Mouse (Mus musculus) embryonic facial prominence, embryonic 11.5 days (tissue): ENCODE results near the gene Cybc1. TPM values are rescaled to one million over a fixed set of nuclear protein-coding genes. Genes with fewer than 3 reads are reported as not detected.

Experiments used
- ATAC-seq: fragments of 200-750 bp; cut with Nextera tagmentation; replicated peaks from 2 replicates; pipeline ENCODE4 v1.8.0; 2017; ENCODE audit warnings: low read depth; ENCODE audit not compliant: insufficient number of reproducible peaks, low FRiP score, low TSS enrichment
- DNase-seq: peaks from one replicate; pipeline ENCODE4 v3.0.0-alpha.2; 2015; ENCODE audit warnings: low spot score
- H3K27ac ChIP-seq: fragments of 300-500 bp; sonication (generic); replicated peaks from 2 replicates; pipeline ENCODE4 v1.5.1; 2014; ENCODE audit warnings: mild to moderate bottlenecking, low read depth, low read length, control low read depth
- H3K27me3 ChIP-seq: fragments of 300-500 bp; sonication (generic); 2 replicates; pipeline ENCODE4 v1.6.1; 2014; ENCODE audit warnings: mild to moderate bottlenecking, low read length, moderate library complexity, mixed read lengths; ENCODE audit not compliant: control insufficient read depth, insufficient read depth
- H3K36me3 ChIP-seq: fragments of 300-500 bp; sonication (generic); replicated peaks from 2 replicates; pipeline ENCODE4 v1.6.1; 2014; ENCODE audit warnings: low read depth, mild to moderate bottlenecking, low read length, moderate library complexity, mixed read lengths; ENCODE audit not compliant: control insufficient read depth, insufficient read depth
- H3K4me1 ChIP-seq: fragments of 300-500 bp; sonication (generic); 2 replicates; pipeline ENCODE4 v1.6.1; 2014; ENCODE audit warnings: low read length, mixed read lengths; ENCODE audit not compliant: control insufficient read depth, insufficient read depth
- H3K4me2 ChIP-seq: fragments of 300-500 bp; sonication (generic); 2 replicates; pipeline ENCODE4 v1.6.1; 2014; ENCODE audit warnings: low read depth, mild to moderate bottlenecking, control low read depth, low read length, moderate library complexity
- H3K4me3 ChIP-seq: fragments of 300-500 bp; sonication (generic); 2 replicates; pipeline ENCODE4 v1.5.1; 2014; ENCODE audit warnings: low read depth, low read length, control low read depth
- H3K9ac ChIP-seq: fragments of 300-500 bp; sonication (generic); replicated peaks from 2 replicates; pipeline ENCODE4 v1.6.1; 2014; ENCODE audit warnings: mild to moderate bottlenecking, control low read depth, low read length
- H3K9me3 ChIP-seq: fragments of 300-500 bp; sonication (generic); replicated peaks from 2 replicates; pipeline ENCODE4 v1.6.1; 2016; ENCODE audit warnings: mild to moderate bottlenecking, low read length, inconsistent platforms, mixed read lengths; ENCODE audit not compliant: control insufficient read depth
- WGBS: fragments of 180-500 bp; shearing (Covaris S2); extraction: QIAGEN DNeasy Blood & Tissue Kit; methylation state at CpG from one replicate; pipeline ENCODE4 v1.1.7; 2014; 5-methylcytosine and 5-hydroxymethylcytosine counted together
- polyA plus RNA-seq: library from polyadenylated mRNA; unstranded; fragments of >200 nt; fragmentation: Nextera tagmentation; extraction: Ambion mirVana; gene quantifications from 2 replicates; pipeline ENCODE4 v1.2.1, GENCODE M21; 2014

The Cybc1 gene
- polyA plus RNA-seq, 1 experiment from 2014 or later, result 30.2 TPM

DNA sequence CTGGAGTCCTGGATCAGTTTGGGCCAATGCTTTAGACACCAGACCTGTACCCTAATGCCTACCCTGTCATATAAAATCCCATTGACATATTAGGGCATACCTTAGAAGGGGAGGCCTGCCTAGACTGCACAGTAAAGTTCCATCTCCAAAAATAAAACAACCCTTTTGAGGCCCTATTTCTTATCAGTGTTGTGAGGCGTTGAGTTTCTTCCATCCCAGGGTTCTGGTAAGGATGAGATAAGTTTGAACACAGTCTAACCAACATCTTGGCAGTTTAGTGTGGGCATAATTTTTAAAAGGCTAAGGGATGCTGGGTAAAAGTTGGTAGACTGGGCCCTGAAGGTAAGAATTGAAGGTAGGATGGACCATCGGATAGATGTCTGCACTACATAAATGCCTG, 10.5 kb upstream of the Cybc1 start:
- ATAC-seq, result no peak
- H3K4me1 ChIP-seq, result no peaks in the 10 kb centered on the region
- no peaks in the 10 kb centered on the region for H3K9me3 ChIP-seq
- H3K36me3 ChIP-seq, result peaks cover 6% of the 10 kb centered on the region
- H3K4me3 ChIP-seq, result no peak overlapping the region
- H3K27ac ChIP-seq, result no peak overlapping the region
- no peak overlapping the region for H3K9ac ChIP-seq
- H3K4me2 ChIP-seq, result no peak overlapping the region
- 94% methylated on average over 2 of the region's 2 CpGs for WGBS
- H3K27me3 ChIP-seq, result no peaks in the 10 kb centered on the region
- no peak for DNase-seq

DNA sequence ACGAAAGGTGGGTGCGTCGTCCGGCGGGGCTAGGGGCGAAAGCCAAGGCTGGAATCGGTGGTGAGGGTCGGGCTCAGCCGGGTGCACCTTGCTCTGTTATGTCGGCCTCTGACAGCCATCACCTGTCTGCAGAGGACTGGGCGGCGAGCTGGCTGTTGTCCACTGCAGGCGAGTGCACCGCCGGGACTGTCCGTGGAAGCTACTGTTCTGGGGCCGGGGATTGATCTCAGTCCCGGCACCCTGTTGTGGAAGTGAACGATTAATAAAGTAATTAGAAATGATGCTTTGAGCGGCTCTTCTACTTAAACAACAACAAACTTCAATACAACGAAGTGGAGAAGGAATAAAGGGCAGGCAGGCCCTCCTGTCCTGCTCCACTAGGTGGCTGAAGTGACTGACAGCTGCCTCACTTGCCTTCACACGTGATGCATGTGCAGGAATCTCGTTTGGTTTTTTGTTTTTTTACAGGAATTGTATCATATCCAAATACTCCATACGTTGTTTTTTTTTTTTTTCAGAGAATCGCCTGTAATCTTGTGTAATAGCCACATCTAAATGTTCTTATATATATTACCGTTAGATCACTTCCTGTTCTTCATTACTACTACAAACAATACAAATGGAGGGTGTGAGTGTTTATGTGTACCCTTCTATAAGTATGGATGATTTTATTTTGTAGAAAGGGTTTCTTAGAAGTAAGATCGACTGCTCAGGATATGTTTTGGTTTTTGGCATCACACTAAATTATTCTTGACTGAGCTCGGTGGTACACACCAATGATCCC, 8.4 kb upstream of the Cybc1 start:
- Histone ChIP-seq H3K9ac (peak overlapping the region; percentile 80), H3K4me1 (no peaks in the 10 kb centered on the region), H3K4me3 (peak overlapping the region; percentile 62), H3K27me3 (no peaks in the 10 kb centered on the region), H3K27ac (peak overlapping the region; percentile 75), H3K36me3 (no peaks in the 10 kb centered on the region; the same call in 1 of the 2 replicates), H3K9me3 (no peaks in the 10 kb centered on the region), H3K4me2 (peak overlapping the region; percentile 53)
- ATAC-seq (peak; percentile 68), DNase-seq (peak; percentile 63)
- WGBS, result 6% methylated on average over 28 of the region's 28 CpGs

DNA sequence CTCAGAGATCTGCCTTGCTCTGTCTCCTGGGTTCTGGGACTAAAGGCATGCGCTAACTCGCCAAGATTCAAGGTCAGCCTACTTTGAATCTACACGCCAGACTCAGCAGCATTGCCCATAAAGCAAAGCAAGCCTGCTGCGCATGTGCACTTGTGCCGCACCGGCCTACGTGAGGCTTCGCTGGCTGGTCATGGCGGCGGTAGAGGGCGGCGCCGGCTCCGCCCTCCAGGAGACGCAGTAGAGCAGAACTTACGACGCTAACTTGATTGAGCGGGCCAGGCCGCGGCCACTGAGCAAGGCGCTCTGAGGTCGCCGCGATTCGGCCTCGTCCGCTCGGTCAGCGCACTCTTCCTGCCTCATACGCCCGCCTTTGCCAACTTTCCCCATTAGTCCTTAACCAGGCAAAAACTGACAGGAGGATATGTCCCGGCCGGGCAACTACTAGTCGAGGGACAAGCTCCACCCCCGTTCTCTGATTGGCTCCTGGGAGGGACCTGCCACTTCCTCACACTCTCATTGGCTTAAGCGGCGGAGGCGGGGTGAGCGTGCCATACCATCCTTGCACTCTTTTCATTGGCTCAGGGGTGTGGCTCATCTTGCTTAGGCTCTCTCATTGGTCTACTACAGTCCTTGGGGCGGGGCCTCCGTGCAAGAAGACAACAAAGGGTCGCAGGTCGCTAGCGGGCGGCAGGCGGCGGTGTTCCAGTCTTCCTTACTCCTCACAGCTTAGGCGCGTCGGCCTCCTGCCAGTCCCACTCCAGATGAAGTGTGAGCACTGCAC, 7.6 kb upstream of the Cybc1 start, which contains the start of gene Narf:
Gene Narf, plus strand, starts transcription at position 690 of the 781 bp plus-strand sequence.
- ATAC-seq, result peak; percentile 99

DNA sequence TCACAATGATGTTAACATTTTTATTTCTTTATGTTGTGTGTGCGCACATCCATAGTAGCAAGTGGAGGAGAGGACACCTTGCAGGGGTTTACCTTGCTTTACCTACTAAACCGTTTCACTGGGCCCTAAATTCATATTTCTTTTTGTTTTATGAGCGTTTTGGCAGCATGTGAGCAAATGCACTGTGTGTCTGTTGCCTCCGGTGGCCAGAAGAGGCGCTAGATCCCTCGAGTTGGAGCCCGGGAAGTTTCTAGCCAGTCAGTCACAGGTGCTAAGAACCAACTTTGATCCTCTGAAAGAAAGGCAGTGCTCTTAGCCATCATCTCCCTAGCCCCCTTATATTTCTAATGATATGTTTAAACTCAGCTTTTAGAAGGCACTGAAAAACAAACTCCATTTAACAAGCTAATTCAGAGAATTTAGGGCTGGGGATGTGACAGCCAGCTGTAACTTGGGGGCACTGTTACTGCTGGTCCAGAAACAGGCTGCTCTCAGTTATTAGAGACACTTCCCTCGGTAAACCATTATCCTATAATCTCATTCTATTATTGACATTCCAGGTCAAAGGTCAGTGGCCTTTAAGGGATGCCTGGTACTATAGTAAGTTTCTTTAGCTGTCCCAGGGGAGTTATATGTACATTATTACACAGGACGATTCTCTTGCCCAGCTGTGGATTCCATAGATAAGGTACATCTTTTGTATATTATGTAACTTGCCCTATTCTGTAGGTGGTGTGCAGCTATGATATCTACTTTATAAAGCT, 6.5 kb upstream of the Cybc1 start:
- no peak for ATAC-seq
- no peak overlapping the region for H3K27ac ChIP-seq
- 17% methylated on average over 9 of the region's 9 CpGs for WGBS
- no peak overlapping the region; the same call in 1 of the 2 replicates for H3K9ac ChIP-seq
- peak; percentile 45 for DNase-seq
- H3K4me1 ChIP-seq, result no peaks in the 10 kb centered on the region
- H3K4me2 ChIP-seq, result no peak overlapping the region; the same call in 1 of the 2 replicates
- no peaks in the 10 kb centered on the region for H3K27me3 ChIP-seq
- no peak overlapping the region for H3K4me3 ChIP-seq
- no peaks in the 10 kb centered on the region for H3K9me3 ChIP-seq
- H3K36me3 ChIP-seq, result no peaks in the 10 kb centered on the region

More for the DNA sequence above, 7.6 kb upstream of the Cybc1 start, which contains the start of gene Narf:
- no peaks in the 10 kb centered on the region for H3K9me3 ChIP-seq
- peak within 1 kb of the TSS; percentile 53 for H3K4me2 ChIP-seq
- H3K4me1 ChIP-seq, result no peaks in the 10 kb centered on the region
- H3K9ac ChIP-seq, result peak within 1 kb of the TSS; percentile 86
- no peaks in the 10 kb centered on the region for H3K27me3 ChIP-seq
- no peaks in the 10 kb centered on the region; the same call in 1 of the 2 replicates for H3K36me3 ChIP-seq
- H3K4me3 ChIP-seq, result peak within 1 kb of the TSS; percentile 62
- under 1% methylated on average over 50 of the region's 50 CpGs for whole genome bisulfite sequencing
- DNase-seq, result peak; percentile 99
- peak within 1 kb of the TSS; percentile 97 for H3K27ac ChIP-seq

DNA sequence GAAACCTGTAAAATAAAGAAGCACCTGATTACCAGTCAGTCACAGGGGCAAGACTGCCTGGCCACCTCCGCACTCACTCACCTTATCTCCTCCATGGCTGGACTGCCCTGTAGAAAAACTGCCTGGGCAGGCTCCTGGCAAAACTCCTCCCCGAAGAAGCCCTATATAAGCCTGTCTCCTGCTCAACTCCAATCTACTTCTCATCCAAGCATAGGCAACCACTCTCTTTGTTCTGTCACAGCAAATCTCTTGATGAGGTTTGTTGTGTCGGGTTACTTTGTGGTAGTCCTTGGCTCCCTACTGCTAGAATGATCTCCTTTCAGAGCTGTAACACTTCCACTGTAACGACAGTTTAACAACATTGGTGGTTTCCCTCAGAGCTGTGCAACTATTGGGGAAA, 3.6 kb upstream of the Cybc1 start:
- Histone ChIP-seq H3K27me3 (no peaks in the 10 kb centered on the region), H3K36me3 (no peaks in the 10 kb centered on the region), H3K9ac (no peak overlapping the region), H3K4me2 (no peak overlapping the region), H3K27ac (no peak overlapping the region), H3K9me3 (no peaks in the 10 kb centered on the region), H3K4me3 (no peak overlapping the region), H3K4me1 (no peaks in the 10 kb centered on the region; the same call in 1 of the 2 replicates)
- 43% methylated on average over 4 of the region's 4 CpGs for WGBS
- no peak for ATAC-seq
- DNase-seq, result no peak

DNA sequence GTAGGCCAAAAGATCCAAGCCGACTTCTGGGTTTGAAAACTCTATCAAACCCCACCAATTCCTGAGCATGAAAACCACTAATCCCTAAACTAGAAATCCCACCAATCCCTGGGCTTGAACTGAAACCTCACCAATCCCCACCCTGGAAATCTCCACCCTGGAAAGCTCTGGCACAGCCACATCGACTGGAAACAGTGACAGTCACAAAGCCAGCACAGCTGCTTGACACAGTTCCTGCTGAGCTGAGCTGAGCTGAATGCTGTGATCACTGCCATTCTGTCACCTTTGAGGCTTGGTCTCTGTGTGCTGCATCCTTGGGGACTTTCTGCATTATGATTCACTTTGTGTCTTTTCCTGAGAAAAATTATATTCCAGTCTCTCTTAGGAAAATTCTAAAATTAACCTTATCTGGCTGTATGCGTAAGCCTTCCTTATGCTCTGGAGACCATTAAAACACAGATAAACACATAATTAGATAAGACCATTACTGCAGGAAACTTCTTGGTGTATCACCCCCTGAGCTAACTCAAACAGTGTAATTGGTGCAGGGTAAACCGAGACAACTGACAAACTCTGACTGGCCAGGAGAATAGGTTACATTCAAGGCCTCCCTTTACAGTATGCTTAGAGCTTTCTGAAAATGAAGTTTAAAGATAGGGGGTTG, 2.6 kb upstream of the Cybc1 start:
- ATAC-seq (no peak), DNase-seq (no peak)
- Histone ChIP-seq H3K4me2 (no peak overlapping the region), H3K4me1 (no peaks in the 10 kb centered on the region; the same call in 1 of the 2 replicates), H3K27me3 (no peaks in the 10 kb centered on the region), H3K4me3 (no peak overlapping the region), H3K9me3 (no peaks in the 10 kb centered on the region), H3K36me3 (no peaks in the 10 kb centered on the region), H3K27ac (no peak overlapping the region), H3K9ac (no peak overlapping the region)
- 62% methylated on average over 4 of the region's 4 CpGs for WGBS

DNA sequence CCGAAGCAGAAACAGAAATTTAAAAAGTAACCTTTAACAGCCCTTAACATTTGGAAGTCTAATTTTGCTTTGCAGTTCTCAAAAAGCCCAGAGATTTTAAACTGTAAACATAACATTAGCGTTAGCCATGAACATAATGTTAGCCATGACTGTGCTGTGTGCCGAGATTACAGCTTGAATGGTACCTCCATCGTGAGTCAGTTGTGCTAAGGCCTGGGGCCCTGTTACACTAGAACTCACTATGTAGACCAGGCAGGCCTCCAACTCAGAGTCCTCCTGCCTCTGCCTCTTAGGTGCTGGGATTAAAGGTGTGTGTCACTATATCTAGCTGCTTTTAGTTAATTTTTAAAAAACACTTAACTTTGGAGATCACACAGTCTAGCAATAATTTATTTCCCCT, 2.1 kb upstream of the Cybc1 start:
- H3K27ac ChIP-seq, result no peak overlapping the region
- no peak overlapping the region for H3K4me3 ChIP-seq
- DNase-seq (no peak), ATAC-seq (no peak)
- no peaks in the 10 kb centered on the region for H3K9me3 ChIP-seq
- H3K4me2 ChIP-seq, result no peak overlapping the region
- no peaks in the 10 kb centered on the region for H3K27me3 ChIP-seq
- H3K9ac ChIP-seq, result no peak overlapping the region
- H3K36me3 ChIP-seq, result no peaks in the 10 kb centered on the region
- 74% methylated on average over 4 of the region's 4 CpGs for WGBS
- no peaks in the 10 kb centered on the region; the same call in 1 of the 2 replicates for H3K4me1 ChIP-seq
